Mouse (Mus musculus): Measurements from ENCODE around the gene Fam222b.

Fam222b gene

DNA sequence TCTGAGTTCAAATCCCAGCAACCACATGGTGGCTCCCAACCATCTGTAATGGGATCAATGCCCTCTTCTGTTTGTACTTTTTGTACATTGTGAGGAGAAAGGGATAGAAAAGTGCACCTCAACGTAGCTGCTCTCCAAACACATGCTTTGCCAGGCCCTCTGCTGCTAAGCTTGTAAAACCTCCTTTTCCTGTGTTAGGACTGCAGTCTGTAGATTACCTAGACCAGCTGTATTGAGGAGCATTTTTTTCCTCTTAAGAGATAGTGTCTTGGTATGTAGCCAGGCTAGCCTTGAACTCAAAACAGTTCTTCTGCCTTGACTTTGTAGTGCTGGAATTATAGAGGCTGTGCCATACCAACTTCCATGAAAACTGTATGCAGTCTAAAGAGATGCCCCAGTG, 41.7 kb downstream of the Fam222b start:
- DNase-seq (ENCODE audit: low read depth, low spot score): no peak

DNA sequence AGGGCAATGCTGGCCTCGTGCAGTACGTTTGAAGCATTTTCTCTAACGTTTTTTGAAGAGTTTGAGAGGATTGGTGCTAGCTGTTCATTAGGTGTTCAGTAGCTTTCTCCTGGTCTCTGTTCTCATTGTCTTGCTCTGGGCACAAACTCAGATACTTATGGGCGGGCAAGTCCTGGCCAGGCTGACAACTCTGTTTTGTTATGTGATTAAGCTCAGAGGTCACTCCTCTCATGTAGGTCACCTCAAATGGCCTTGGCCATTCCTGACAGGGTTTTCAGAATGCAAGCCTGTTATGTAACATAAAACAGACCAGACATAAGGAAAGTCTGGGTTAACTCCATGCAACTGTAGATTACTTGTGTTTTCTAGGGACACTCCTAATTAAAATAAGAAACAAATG, 43.1 kb downstream of the Fam222b start:
- no peak for DNase-seq (ENCODE audit: low read depth, low spot score)

DNA sequence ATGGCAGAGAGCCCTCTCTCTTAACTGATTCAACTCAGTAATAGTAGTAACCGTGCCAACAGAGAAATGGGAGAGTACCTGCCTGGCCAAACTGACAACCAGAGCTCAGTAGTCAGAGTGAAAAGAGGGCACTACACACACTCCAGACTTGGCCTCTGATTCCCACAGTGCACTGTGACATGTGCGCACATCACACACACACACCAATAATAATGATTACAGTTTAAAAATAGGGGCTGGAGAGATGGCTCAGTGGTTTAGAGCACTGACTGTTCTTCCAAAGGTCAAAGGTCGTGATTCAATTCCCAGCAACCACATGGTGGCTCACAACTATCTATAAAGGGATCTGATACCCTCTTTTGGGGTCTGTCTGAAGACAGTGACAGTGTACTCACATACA, 43.6 kb downstream of the Fam222b start:
- DNase-seq (ENCODE audit: low read depth, low spot score): no peak

DNA sequence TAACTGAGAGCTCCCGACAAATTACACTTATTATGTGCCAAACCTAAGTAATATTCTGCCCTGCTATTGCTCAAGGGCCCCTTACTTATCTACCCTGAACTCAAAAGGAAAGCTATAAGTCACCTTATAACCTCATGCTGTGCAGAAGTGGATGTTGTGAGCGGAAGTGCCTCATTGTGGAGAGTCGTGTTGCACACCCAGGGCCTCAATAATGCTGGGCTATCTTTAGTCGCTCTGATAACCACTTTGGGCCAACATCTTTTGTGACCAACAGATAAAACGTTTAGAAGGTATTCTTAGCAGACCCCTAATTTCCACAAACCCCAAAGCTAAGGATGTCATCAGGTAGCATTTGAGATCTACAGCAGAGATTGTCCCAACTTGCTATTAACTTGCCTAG, 46.2 kb downstream of the Fam222b start:
- DNase-seq (ENCODE audit: low read depth, low spot score): no peak

DNA sequence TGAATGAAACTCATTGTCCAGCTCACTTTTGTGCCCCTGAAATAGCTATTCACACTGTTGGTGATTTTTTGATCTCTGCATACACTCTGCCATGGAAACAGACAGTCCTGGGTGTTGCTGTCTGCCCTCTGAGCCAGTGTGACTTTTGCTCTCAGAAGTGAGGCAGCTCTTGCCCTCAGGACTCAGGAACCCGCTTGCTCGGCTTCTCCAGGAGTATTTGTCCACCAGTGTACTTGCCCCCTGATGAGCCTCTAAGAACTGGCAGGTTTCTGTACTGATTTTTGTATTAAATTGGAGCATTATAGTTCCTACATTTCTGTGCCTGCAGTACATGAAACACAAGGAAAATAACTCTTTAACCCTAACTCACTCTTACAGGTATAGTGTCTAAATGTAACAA, 49.1 kb downstream of the Fam222b start:
- no peak for DNase-seq (ENCODE audit: low read depth, low spot score)

DNA sequence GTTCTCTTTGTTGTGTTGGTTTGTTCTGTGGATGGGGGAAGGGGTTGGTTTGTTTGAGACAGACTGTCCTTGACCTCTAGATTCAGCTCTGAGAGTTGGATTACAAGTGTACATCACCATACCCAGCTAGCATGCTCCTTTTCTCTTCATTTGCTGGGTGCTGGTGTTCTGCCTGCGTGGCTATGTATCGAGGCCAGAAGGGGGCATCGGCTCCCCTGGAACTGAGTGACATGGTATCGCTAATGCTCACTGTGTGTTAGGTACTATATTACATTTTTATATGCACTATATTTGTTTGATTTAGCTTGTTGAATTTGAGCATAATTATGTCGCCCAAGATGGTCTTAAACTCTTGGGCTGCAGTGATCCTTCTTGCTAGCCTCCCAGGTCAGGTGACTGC, 51.7 kb downstream of the Fam222b start:
- no peak for DNase-seq (ENCODE audit: low read depth, low spot score)

DNA sequence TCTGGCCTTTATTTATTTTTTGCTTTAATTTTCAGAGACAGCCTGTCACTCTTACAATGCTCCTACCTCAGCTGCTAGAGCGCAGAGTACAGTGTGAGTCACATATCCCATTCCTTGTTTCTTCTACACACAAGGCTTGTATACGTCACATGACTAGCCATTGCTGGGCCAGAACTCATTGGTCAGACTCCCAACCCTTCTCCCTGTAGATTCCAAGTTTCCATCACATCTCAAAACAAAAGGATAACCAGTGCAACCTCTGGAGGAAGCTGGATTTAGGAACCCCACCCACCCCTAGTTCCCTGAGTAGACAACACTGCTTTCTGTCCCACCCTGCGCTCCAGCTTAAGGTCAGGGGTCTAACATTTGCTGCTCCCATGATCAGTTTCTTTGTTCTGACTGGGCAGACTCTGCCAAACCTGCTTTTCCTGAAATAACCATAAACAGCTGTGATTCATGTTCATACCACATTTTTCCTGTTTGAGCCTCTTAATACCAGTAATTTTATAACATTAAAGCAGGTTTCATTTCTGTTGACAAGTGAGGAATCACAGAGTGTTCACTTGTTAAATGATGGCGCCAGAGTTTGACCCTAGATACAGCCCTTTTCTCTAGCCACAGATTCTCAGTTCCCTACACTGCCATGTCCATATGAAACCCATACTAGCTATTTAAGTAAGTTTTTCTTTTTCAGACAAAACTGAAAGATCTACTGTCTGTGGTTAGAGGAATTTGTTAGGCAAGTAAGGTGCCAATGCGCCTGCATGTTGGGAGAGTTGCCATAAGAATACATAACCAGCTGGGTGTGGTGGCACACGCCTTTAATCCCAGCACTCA, 52.5 kb downstream of the Fam222b start:
- DNase-seq (ENCODE audit: low read depth, low spot score): no peak

DNA sequence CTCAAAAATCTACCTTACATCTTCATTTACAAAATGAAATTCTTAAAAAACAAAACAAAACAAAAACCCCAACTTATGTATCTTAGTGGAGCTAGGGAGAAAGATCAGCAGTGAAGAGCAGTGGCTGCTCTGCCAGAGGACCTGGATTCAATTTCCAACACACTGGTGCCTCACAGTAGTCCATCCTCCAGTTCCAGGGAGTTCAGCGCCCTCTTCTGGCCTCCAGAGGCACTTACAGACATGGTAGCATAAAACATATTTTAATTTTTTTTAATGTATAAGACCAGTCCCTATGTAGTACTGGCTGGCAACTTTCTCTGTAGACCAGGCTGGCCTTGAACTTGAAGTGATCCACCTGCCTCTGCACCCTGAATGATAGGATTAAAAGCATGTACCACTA, 56.7 kb downstream of the Fam222b start:
- no peak for DNase-seq (ENCODE audit: low read depth, low spot score)

DNA sequence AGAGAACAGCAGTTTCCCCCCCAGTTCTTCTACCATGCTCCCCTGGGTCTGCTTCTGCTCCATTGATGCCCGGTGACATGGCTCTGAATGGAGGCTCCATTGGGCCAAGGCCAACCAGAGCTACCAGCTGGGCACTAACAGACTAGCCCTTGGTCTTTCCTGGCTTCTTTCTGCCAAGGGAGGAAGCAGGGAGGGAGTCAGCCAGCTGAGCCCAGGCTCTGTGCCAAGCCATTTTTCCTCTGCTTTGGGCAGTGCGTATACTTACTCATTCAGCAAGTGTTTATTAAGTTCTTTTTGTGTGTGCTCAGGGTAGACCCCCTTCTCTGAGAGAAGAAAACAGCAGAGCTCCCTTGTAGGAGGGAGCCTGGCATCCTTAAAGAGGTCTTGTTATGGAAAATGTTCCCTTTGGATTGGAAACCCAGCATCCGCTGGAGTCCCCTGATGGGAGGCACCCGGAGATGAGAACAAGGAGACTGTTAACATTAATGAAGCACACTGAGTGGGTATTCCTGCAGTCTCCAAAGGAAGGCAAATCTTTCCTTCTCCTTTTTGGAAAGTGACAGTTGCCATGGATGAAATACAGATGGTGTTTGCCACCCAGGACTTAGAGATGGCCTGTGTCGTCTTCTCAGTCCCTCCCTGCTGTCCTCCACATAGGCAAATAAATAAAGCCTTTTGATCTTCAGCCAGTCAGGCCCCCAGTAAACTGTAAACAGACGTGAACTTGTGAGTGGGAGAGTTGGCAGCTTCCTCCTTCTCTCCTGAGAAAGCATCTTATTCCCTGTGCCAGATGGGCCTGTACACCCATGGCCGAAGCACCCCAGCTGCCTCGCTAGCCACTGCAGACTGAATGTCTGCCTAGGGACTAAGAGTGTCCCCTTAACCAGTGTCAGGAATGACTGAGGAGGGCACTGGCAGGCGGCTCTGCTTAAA, 58.1 kb downstream of the Fam222b start:
- DNase-seq (ENCODE audit: low read depth, low spot score): no peak

DNA sequence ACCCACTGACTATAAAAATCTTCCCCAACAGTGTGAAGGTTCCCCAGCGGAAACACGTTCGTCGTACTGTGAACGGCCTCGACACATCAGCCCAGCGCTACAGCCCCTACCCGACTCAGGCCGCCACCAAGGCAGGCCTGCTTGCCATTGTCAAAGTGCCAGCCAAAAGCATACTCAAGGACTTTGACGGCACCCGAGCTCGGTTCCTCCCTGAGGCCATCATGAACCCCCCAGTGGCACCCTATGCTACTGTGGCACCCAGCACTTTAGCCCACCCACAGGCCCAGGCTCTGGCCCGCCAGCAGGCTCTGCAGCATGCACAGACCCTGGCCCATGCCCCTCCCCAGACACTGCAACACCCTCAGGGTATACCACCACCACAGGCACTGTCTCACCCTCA, 59.3 kb downstream of the Fam222b start:
- DNase-seq (ENCODE audit: low read depth, low spot score): no peak

DNA sequence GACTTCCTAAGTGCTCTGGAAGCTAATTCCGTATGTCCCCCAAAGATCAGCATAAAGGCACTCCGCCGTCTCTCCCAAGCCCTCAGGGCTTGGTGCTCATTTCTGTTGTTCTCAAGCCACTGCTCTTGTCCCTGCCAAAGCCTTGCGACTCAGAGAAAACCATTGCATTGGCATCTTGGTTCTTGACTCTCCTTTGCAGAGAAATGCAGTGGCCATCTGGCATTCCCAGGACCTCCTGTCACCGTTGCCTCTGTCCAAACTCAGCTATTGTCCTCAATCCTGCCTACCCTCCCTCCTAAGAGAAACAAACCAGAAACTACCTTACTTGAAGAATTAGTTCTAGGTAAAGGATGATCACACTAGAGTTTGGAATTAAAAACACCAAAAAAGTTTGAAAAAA, 61.2 kb downstream of the Fam222b start:
- DNase-seq (ENCODE audit: low read depth, low spot score): no peak

DNA sequence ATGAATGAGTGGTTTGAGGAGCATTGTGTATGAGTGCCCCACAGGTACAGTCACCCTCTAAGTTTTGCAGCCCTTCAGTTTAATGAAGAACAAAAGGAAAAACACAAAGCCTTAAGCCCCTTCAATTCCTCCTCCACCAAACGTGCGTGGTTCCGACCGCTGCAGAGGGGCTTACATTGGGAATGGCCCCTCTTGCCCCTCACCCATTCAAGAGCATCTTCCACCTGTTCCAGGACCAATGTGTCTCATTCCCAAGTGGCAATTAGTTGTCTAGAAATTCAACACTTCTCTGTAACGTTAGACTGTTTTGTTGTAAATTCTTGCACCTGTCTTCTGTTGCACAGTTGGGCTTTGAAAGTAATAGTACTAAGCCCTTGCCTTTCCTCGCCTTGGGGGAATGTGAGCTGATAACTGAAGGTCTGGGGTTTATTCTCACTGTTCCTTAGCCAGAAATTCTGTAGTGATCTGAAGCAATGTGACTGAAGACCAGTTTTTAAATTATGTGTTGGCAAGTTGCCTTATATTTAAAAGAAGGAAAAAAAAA, 61.8 kb downstream of the Fam222b start:
- no peak for DNase-seq (ENCODE audit: low read depth, low spot score)

DNA sequence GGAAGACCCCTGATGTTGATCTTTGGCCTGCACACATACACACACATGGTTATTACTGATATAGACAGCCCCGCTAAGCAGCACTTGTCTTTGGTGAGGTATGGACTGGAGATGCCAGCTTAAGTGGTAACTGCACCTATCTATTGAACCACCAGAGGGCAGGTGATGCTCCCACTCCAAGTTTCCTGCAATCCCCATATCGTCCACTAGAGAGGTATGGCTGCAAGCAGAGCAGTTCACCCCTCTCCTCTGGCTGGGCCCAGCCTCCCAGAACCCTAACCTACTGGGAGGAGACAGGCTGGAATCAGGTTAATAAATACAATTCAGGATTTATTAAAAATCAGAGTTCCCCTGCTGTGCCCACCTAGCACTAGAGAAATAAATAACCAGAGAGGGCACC, 64.6 kb downstream of the Fam222b start:
- peak; percentile 75 for DNase-seq (ENCODE audit: low read depth, low spot score)

DNA sequence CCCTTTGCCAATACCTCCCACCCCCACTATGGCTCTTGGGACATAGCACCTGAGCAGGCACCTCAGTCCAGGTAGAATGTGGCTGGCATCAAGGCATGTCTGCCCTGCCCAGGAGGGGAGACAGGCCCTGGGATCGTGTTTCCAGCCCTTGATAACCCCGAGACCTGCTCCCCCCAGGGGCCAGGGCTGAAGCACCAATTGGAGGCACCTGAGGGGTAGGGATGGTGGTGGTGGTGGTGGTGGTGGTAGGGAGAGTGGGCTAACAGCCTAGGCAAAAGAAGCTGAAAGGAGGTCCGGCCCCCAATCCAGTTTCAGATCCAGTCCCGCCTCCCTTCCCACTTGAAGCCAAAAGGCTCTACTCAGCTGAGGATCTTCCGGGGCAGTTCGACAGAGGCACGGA, 65.1 kb downstream of the Fam222b start:
- no peak for DNase-seq (ENCODE audit: low read depth, low spot score)

DNA sequence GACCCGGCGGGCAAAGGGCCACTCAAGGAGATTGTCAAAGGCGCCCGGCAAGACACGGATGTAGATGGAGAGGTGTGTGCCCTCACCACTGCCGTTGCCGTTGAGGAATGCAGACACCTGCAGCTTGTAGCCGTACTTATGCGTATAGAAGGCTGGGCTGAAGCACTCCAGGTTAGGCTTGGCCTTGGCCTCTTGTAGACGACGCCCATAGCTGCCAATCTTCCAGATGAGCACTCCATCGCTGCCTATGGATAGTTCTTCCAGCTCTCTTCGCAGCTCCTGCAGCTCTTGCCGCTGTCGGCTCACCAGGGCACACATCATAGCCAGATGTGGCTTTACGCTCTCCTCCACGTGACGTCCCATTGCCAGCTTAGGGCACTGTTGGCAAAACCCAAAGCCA, 65.7 kb downstream of the Fam222b start:
- no peak for DNase-seq (ENCODE audit: low read depth, low spot score)

DNA sequence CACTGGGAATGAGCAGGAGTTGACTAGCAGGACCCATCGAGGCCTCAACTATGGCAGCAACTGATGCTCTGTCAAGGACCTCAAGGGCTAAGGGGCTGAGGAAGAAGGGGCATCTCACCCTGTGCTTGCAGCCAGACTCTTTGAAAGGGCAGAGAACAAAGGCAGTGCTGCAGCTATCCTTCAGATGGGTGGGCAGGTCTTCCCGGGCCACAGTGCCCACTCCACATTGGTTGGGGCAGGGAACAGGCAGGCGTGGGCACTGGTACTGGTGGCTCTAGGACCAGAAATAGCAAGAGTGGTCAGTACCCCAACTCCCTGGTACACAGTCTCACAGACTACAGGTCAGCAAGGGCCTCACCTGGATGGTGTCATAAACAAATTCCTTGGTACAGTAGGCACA, 66.2 kb downstream of the Fam222b start:
- no peak for DNase-seq (ENCODE audit: low read depth, low spot score)

DNA sequence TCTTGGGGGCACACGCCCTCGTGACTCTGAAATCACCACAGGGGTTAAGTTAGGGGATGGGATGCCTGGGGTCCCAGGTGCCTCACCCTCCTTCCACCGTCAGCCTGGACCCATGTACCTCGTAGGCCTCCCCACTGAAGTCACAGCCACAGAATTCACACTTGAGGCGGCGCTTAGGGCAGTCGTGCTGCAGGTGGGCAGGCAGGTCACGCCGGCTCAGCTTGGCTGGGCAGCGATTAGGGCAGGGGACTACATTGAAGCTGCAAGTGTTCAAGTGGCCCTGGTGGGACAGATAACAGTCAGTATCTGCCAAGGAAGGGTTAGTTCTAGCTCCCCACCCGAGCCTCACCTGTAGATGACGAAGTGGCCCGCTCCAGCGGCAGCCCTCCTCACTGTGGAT, 66.7 kb downstream of the Fam222b start:
- no peak for DNase-seq (ENCODE audit: low read depth, low spot score)

DNA sequence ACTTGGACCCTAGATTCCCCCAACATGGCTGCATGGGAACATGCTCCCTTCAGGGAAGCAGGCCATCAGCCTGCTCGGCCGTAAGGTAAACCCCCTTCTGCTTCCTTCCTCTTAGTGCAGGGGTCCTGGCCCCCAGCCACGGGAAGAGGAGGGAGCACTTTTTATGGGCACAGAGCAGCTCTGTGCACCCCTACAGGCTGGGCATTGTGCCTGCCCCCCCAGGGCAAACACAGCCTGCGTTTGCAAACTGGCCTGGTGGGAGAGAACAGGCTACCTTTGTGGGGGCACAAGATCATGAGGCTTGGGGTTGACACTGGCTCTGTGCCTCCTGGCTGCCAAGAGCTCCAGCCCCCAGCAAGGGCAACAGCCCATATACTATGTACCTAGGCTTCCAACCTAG, 67.5 kb downstream of the Fam222b start:
- no peak for DNase-seq (ENCODE audit: low read depth, low spot score)

DNA sequence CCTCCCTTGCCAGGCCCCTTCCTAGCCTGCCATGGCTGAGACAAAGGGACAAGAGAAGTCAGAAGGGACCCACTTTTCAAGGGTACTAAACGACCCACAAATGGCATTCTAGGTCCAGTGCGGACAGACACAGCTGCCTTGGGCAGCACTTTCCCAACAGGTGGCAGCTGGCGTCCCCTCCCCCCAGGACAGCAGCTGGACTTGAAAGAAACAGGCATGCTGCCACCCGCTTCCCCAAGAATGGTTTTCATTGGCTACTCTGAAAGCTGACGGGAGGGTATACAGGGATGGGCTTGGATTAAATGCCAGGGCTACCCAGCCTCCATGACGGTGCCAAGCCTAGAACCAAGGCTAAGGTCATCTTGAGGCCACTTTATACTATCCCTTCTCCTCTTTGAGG, 68.0 kb downstream of the Fam222b start:
- DNase-seq (ENCODE audit: low read depth, low spot score): no peak

DNA sequence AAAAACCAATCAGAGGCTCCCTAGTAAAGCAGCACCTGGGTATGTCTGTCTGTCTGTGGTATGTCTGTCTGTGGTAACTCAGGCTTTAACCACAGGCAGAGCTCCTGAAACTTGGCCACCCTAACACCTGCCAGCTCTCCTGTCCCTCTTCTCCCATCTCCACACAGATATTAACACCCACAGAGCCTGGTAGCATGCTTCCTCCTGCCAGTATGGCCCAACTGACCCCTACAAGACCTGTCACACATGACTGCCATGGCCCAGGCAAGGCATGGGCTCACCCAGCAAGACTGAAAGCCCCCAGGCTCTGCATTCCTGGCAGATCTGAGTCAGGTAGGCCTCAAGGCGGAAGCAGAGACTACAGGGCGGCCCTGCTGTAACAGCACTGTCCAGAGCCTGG, 68.6 kb downstream of the Fam222b start:
- DNase-seq (ENCODE audit: low read depth, low spot score): no peak

DNA sequence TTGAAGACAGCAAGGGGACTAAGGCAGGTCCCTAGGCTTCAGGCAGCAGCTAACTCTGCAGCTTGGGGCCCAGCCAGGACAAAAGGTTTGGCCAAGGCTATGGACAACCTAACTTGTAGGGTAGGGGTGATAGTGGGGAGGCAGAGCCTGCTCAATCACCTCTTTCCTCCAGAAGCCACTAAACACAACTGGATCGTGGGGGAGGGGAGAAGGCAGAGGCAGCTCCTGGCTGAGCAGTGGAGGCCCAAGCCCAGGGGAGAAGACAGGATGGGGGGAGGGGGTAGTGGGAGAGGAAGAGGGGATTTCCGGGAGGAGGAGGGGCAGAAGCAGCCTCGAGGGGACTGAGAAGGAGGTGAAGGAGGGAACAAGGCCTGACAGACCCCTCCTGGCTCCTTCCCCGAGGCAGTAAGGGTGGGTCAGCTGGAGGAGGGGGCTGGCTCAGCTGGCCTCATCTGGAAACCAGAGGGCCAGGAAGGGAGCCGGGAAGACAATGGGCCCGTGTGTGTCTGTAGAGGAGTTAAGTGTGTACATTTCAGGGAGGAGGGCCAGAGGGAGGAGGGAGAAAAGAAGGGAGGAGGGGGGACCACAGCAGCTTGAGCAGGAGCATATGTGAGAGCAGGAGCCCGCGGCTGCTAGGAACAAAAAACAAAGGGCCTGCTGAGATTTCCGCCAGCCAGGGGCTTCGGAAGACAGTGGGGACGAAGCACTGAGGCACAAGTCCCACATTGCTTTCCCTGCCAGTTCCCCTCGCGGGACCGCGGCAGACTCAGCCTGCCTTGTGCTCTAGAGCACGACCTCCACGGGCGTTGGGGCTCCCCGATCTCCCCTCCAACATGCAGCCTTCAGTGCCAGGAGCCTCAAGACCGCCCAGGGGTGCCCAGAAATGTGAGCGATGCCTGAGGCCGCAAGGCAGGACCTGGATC, 69.5 kb downstream of the Fam222b start:
- DNase-seq (ENCODE audit: low read depth, low spot score): peak; percentile 73

DNA sequence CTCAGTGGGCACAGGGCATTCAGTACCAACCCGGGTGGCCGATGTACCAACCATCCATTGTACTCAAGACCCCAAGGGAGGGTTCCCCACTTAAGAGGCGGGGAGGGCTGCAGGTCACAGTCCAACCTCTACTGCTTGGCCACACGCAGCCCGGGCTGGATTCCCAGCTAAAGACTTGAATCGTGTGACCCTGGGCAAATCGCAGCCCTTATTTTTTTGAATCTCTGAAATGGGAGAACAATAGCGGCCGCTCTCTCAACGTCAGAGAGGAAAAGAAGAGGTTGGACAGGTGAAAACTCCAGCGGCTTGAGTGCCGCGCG, 70.1 kb downstream of the Fam222b start:
- no peak for DNase-seq (ENCODE audit: low read depth, low spot score)

Measured in embryo, embryonic 11.5 days (tissue).